Mouse (Mus musculus): ENCODE data around the gene Lgals1.
"Not testable (repeated sequence)": the region's sequence is repeated elsewhere in the genome, so short reads cannot be mapped to it uniquely, and the experiment has no call there.

Lgals1 gene

GRCm38 (mm10) chr15:78926021-78926919, at the start of gene Lgals1:
Lgals1 (plus strand) TSS chr15:78926725.
- DNase-seq (ENCODE audit: low spot score): no peak

GRCm38 (mm10) chr15:78876991-78877809, 49.3 kb upstream of the Lgals1 start, which contains the start of gene Gga1:
Gga1 (plus strand) TSS chr15:78877190.
- peak; percentile 83 for DNase-seq (ENCODE audit: low spot score)

DNA sequence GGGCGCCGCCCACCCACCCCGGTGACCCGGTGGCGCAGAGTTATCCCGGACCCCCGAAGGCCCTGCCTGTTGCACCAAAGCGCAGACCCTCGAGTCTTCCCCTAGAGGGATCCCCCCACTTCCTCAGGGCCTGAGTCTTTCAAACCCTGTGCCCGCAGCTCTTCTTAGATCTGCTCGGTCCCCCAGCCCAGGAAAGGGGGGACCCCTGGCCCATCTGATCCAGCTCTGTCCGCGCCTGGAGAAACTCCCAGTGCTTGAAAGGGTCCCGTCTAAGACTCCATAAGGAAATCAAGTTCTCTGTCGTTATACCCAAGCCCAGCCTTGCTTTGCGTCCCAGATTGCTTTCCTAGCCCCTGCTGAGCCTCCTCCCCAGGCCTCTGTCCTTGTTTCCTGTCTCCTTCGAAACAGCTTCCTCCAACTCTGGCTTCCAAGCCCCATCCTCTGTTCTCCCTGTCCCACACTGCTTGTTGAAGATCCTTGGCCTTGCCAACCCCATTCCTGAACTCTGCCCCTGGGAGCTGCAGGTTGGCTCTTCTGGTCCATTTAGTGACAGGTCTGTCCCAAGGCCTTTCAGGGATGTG, 48.6 kb upstream of the Lgals1 start:
- DNase-seq (ENCODE audit: low spot score): no peak

- not testable (repeated sequence) for DNase-seq (ENCODE audit: low spot score)
These were observed 47.6 kb upstream of the Lgals1 start for GRCm38 (mm10) chr15:78878792-78879516.

DNA sequence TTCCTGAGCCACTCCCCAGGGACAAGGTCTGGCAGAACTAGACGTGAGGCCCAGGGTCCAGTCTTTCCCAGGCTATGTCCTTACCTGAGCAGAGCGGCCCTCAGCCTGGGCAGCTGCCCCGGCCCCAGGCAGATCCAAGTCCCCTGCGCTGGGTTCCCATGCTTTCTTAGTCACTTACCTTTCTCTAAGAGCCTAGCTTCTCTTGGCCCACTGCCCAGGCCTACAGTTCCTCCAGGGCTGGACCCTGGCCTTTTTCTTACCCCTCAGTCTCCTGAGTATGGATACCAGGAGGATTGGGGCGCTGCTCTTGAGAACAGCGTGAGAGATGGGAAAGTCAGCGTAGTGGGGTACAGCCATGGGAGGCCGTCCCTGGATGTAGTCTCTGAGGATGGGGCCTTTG, 46.1 kb upstream of the Lgals1 start:
- DNase-seq (ENCODE audit: low spot score): no peak

- DNase-seq (ENCODE audit: low spot score): no peak
These were observed 44.7 kb upstream of the Lgals1 start for GRCm38 (mm10) chr15:78881828-78882227.

DNA sequence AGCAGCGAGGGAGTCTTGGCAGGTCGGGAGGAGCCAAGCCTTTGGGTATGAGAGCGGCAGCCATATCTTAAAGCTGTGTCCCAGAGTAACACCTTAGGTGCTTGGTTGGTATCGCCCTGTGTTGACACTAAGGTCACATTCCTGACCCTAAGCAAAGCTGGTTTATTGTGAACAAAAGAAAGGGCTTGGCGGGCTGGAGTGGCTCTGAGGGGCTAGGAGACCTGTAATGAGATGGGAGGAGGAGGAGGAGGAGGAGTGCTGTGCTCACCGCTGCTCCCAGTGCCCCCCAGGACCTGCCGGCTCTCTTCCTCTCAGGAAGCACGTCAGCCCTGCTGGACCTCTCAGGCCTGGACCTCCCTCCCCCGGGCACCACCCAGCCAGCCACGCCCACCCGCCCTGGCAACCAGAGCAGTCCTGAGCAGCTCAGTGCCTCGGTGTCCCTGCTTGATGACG, 37.1 kb upstream of the Lgals1 start:
- no peak for DNase-seq (ENCODE audit: low spot score)

GRCm38 (mm10) chr15:78892440-78892839, 34.1 kb upstream of the Lgals1 start:
- DNase-seq (ENCODE audit: low spot score): no peak

DNA sequence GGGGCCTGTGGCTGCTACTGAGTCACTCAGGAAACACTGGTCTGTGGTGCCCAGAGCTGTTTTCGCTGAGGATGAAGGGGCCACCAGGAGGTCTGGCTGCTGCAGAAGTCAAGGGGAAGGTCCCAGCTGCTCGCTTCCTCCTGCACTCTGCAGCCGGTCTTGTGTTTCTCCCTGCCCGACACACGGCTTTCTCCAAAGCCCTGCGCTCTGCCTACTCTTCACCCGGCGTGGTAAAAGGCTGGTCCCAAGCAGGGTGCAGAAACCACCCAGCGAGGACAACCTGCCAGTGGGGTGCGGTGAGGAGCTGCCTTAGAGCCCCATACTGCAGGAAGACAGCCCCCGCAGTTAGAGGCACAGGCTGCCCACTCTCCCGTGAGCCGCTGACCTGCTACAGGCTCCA, 31.8 kb upstream of the Lgals1 start:
- no peak for DNase-seq (ENCODE audit: low spot score)

DNA sequence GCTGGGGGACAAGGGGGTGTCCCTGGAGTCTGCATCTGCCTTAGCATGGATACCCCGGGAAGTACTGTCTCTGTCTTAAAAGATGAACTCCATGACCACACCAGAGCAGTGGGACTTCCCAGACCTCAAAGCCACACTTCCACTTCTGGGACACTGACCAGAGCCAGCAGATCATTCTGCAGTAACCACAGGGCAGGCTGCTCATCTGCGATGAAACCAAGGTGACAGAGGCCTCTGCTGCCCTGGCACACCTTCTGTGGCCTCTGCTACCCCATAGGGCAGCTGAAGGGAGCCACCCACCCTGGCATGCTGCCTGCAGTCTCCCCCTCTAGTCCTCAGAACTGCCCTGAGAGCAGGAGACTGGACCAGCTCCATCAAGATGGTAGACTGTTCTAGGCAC, 30.8 kb upstream of the Lgals1 start:
- DNase-seq (ENCODE audit: low spot score): no peak

- DNase-seq (ENCODE audit: low spot score): no peak
These were observed 30.4 kb upstream of the Lgals1 start for GRCm38 (mm10) chr15:78896149-78896548.

- DNase-seq (ENCODE audit: low spot score): no peak
These were observed 29.0 kb upstream of the Lgals1 start for GRCm38 (mm10) chr15:78897488-78897887.

GRCm38 (mm10) chr15:78898507-78899001, 28.0 kb upstream of the Lgals1 start:
- no peak for DNase-seq (ENCODE audit: low spot score)

- DNase-seq (ENCODE audit: low spot score): no peak
These were observed 27.2 kb upstream of the Lgals1 start, which contains the start of gene Gm49510 for GRCm38 (mm10) chr15:78899409-78899739. Gm49510 (plus strand) TSS chr15:78899667.

DNA sequence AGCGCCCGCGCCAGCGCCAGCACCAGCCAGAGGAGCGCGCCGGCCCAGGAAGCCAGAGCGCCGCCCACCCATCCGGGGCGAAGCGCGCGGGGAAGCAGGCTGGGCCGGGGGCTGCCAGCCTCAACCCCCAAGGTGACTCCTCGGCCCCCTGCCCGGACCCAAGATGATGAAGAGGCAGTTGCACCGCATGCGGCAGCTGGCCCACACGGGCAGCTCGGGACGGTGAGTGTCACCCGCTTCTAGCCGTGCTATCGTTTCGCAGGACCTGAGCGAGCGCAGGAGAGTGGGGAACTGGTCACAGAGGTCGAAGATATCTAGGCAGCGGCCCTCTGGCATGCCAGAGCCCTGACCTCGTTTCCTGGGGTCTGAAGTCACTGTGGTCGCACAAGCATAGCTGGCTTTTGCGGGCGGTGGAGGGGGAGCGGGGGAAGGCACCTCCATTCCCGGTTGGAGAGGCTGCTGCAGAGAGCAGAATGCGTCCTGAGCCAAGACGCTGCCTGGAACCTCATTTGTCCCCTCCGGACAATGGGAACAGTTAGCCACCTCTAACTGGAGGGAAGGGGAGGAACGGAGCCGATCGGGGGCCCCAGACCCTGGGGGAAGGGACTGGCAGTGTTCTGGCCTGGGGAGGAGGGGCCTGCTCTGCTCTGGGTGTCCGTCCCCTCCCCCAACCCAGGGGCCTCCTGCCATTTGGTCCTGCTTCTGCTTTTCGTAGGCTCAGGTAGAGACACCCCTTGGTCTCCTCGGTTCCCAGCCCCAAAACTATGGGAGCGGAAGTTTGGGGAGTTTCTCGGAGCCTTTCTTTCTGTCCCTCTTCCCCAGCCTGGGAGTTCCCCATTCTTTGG, 26.6 kb upstream of the Lgals1 start, which contains the start of gene Sh3bp1:
Gene Sh3bp1 (plus strand): TSS at position 29 of the 845 bp plus-strand sequence.
- no peak for DNase-seq (ENCODE audit: low spot score)

DNA sequence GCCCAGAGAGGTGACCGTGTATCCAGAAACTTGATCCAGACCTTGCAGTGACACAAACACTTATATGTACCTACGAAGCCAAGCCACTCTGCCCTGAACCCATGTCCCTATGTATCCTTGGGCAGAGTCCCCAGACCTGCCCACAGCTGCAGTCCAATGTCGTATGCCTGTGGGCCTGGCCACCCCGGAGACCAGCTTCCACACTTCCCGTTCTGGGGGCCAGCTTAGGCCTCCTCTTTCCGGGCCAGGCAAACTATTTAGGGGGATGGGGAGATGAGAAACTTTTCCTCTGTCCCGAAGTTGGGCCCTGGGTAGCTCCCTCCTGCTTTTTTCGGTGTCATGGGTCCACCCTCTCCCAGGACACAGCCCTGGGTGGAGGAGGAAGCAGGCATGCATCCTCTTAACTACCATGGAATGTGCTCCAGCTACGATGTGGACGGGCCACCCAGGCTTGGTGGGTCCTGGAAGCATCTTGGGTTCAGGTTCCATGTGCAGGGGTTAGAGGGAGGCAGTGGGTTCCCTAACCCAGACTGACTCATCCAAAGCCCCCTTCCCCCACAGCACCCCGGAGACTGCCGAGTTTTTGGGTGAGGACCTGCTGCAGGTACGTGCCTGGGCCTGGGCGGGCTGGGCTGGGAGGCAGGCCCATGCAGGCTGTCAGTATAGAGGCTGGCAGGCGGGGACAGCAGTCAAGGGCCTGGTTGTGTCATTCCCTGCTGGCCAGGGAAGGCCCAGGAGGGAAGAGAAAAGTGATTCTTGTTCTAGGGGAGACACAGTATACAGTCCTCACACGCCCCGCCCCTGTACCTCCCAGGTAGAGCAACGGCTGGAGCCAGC, 25.7 kb upstream of the Lgals1 start:
- no peak for DNase-seq (ENCODE audit: low spot score)

- DNase-seq (ENCODE audit: low spot score): no peak
These were observed 25.1 kb upstream of the Lgals1 start for GRCm38 (mm10) chr15:78901422-78901789.

- DNase-seq (ENCODE audit: low spot score): peak; percentile 71
These were observed 23.3 kb upstream of the Lgals1 start for GRCm38 (mm10) chr15:78903243-78903642.

DNA sequence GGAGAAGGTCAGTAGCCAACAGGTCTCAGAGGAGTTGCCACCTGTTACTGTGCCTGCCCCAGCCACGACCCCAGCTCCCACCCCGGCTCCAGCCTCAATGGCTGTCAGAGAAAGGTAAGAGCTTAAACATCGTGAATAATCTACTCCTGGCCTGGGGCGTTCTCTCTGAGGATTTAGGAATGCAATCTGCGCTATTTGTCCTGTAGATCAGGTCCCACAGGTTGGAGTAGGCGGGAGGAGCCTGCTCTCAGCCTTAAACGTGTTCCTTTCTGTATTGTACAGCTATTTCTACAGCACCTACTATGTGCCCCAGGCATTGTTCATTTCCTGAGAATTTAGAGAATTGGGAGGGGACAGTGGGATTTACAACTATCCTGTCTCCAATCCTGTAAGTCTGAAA, 18.1 kb upstream of the Lgals1 start:
- no peak for DNase-seq (ENCODE audit: low spot score)

DNA sequence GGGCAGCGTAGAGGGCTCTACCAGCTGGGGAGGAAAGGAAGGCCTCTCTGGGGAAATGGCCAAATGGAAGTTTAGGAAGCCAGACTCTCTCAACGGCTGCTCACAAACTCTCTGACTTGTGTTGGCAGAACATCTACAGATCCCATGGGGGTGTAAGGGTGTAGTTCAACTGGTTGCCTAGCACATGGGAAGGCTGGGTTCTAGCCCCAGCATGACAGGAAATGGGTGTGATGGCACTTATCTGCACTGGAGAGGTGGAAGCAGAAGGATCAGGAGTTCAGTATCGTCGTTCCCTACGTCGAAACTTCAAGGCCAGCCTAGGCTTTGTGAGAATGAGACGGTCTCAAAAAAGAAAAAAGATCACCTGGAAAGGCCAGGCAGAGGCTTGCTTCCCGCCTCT, 17.5 kb upstream of the Lgals1 start:
- no peak for DNase-seq (ENCODE audit: low spot score)

Data from spleen, adult 12 weeks (tissue).